Mouse (Mus musculus) heart, postnatal 0 days (tissue): Measurements from ENCODE around the gene Gtf2i. TPM values are rescaled to one million over a fixed set of nuclear protein-coding genes. Genes with fewer than 3 reads are reported as not detected.

ENCODE experiments used
- ATAC-seq: fragments of 200-750 bp; cut with Nextera tagmentation; 2 replicates; pipeline ENCODE4 v1.8.0; 2017; ENCODE audit warnings: low read depth, moderate number of reproducible peaks, moderate library complexity; ENCODE audit not compliant: insufficient read depth
- DNase-seq: peaks from one replicate; pipeline ENCODE4 v3.0.0-alpha.2; 2016; ENCODE audit warnings: low spot score
- H3K27ac ChIP-seq: fragments of 300-500 bp; sonication (generic); 2 replicates; pipeline ENCODE4 v1.5.1; 2014; ENCODE audit warnings: low read depth, mild to moderate bottlenecking
- H3K27me3 ChIP-seq: fragments of 300-500 bp; sonication (generic); 2 replicates; pipeline ENCODE4 v1.6.1; 2014; ENCODE audit warnings: low read length, mixed read lengths; ENCODE audit not compliant: control insufficient read depth, insufficient read depth
- H3K36me3 ChIP-seq: fragments of 300-500 bp; sonication (generic); replicated peaks from 2 replicates; pipeline ENCODE4 v1.6.1; 2014; ENCODE audit warnings: low read length, mixed read lengths; ENCODE audit not compliant: control insufficient read depth, insufficient read depth
- H3K4me1 ChIP-seq: fragments of 300-500 bp; sonication (generic); 2 replicates; pipeline ENCODE4 v1.6.1; 2014; ENCODE audit warnings: antibody characterized with exemption; ENCODE audit not compliant: control insufficient read depth, insufficient read depth
- H3K4me2 ChIP-seq: fragments of 300-500 bp; sonication (generic); 2 replicates; pipeline ENCODE4 v1.6.1; 2014; ENCODE audit warnings: low read depth, mild to moderate bottlenecking, low read length, moderate library complexity
- H3K4me3 ChIP-seq: fragments of 300-500 bp; sonication (generic); 2 replicates; pipeline ENCODE4 v1.5.1; 2014; ENCODE audit warnings: low read depth, low read length
- H3K9ac ChIP-seq: fragments of 300-500 bp; sonication (generic); replicated peaks from 2 replicates; pipeline ENCODE4 v1.6.1; 2014; ENCODE audit warnings: low read depth, low read length, mixed read lengths
- H3K9me3 ChIP-seq: fragments of 300-500 bp; sonication (generic); replicated peaks from 2 replicates; pipeline ENCODE4 v1.6.1; 2016; ENCODE audit warnings: low read length; ENCODE audit not compliant: control insufficient read depth
- CTCF ChIP-seq: IDR thresholded peaks from 2 replicates; pipeline ENCODE4 v1.5.1; 2016; ENCODE audit warnings: antibody characterized with exemption, control low read depth, low read depth
- EP300 ChIP-seq: IDR thresholded peaks from 2 replicates; pipeline ENCODE4 v1.6.1; 2016; ENCODE audit warnings: antibody characterized with exemption, low read depth
- WGBS: fragments of 180-500 bp; shearing (Covaris S2); extraction: QIAGEN DNeasy Blood & Tissue Kit; methylation state at CpG from one replicate; pipeline ENCODE4 v1.1.7; 2014; 5-methylcytosine and 5-hydroxymethylcytosine counted together
- polyA plus RNA-seq: library from polyadenylated mRNA; unstranded; fragments of >200 nt; fragmentation: Nextera tagmentation; extraction: Ambion mirVana; gene quantifications from 2 replicates; pipeline ENCODE4 v1.2.1, GENCODE M21; 2015
- total RNA-seq: library from RNA; depleted of rRNA; stranded (reverse); fragments of >200 nt; gene quantifications from 2 replicates; pipeline ENCODE4 v1.2.3, GENCODE M21; 2014; ENCODE audit warnings: low replicate concordance

Gene Gtf2i
- total and polyA plus RNA-seq, 2 experiments from 2014 or later = 81.9 to 97.1 TPM

GRCm38 (mm10) chr5:134217900-134218299 is 96.7 kb downstream of the Gtf2i start:
- Histone ChIP-seq H3K27ac (no peak overlapping the region), H3K4me1 (no peaks in the 10 kb centered on the region), H3K9me3 (no peaks in the 10 kb centered on the region), H3K4me2 (no peak overlapping the region), H3K4me3 (no peak overlapping the region), H3K36me3 (0 out of 2 replicates have a peak, but pooled peaks cover 16% of the 10 kb centered on the region), H3K27me3 (peaks cover 11% of the 10 kb centered on the region), H3K9ac (no peak overlapping the region)
- WGBS = 91% methylated on average over 7 of the region's 7 CpGs
- DNase-seq = no peak
- TF ChIP-seq EP300 = no peak
- no peak for TF ChIP-seq CTCF
- ATAC-seq = no peak

GRCm38 (mm10) chr5:134214021-134214806 is 100.3 kb downstream of the Gtf2i start:
- Histone ChIP-seq H3K27ac (no peak overlapping the region), H3K9ac (no peak overlapping the region), H3K4me1 (no peaks in the 10 kb centered on the region), H3K27me3 (no peaks in the 10 kb centered on the region), H3K4me2 (no peak overlapping the region), H3K9me3 (no peaks in the 10 kb centered on the region), H3K36me3 (0 out of 2 replicates have a peak, but pooled peaks cover 18% of the 10 kb centered on the region), H3K4me3 (no peak overlapping the region)
- ATAC-seq = no peak
- no peak for TF ChIP-seq CTCF
- TF ChIP-seq EP300 = no peak
- WGBS = 52% methylated on average over 12 of the region's 12 CpGs
- DNase-seq = no peak

- ATAC-seq = no peak; the same call in 1 of the 2 replicates
- Histone ChIP-seq H3K4me2 (no peak overlapping the region), H3K4me3 (no peak overlapping the region), H3K27me3 (no peaks in the 10 kb centered on the region), H3K9ac (no peak overlapping the region), H3K9me3 (no peaks in the 10 kb centered on the region), H3K27ac (no peak overlapping the region), H3K36me3 (0 out of 2 replicates have a peak, but pooled peaks cover 7% of the 10 kb centered on the region), H3K4me1 (no peaks in the 10 kb centered on the region)
- WGBS = 48% methylated on average over 11 of the region's 11 CpGs
- DNase-seq = no peak
- TF ChIP-seq CTCF (no peak), EP300 (no peak)
Measured at GRCm38 (mm10) chr5:134209931-134210554, 104.5 kb downstream of the Gtf2i start.

- TF ChIP-seq EP300 (no peak), CTCF (no peak)
- H3K9me3 ChIP-seq = no peaks in the 10 kb centered on the region
- H3K36me3 ChIP-seq = peaks cover 10% of the 10 kb centered on the region; the same call in 1 of the 2 replicates
- DNase-seq (no peak), ATAC-seq (no peak)
- H3K9ac ChIP-seq = no peak overlapping the region
- H3K4me1 ChIP-seq = no peaks in the 10 kb centered on the region
- H3K4me2 ChIP-seq = no peak overlapping the region
- H3K27ac ChIP-seq = no peak overlapping the region
- H3K27me3 ChIP-seq = no peaks in the 10 kb centered on the region
- WGBS = 75% methylated on average over 10 of the region's 10 CpGs
- H3K4me3 ChIP-seq = no peak overlapping the region
Measured at GRCm38 (mm10) chr5:134206721-134207120, 107.8 kb downstream of the Gtf2i start.

- no peak for ATAC-seq
- Histone ChIP-seq H3K36me3 (peaks cover 16% of the 10 kb centered on the region), H3K9me3 (no peaks in the 10 kb centered on the region), H3K9ac (no peak overlapping the region), H3K27me3 (no peaks in the 10 kb centered on the region), H3K27ac (no peak overlapping the region), H3K4me2 (no peak overlapping the region), H3K4me1 (no peaks in the 10 kb centered on the region), H3K4me3 (no peak overlapping the region)
- WGBS = 82% methylated on average over 8 of the region's 8 CpGs
- no peak for DNase-seq
- no peak for TF ChIP-seq EP300
- TF ChIP-seq CTCF = no peak
Measured at GRCm38 (mm10) chr5:134193664-134194063, 120.9 kb downstream of the Gtf2i start.
